Mouse (Mus musculus) megakaryocyte, adult 5-6 weeks (primary cell): ENCODE results near the gene Cfap54. TPM values are rescaled to one million over a fixed set of nuclear protein-coding genes. Genes with fewer than 3 reads are reported as not detected.

Experiments used
- ATAC-seq: 2 replicates; pipeline ENCODE4 v1.8.0; 2016; ENCODE audit warnings: mild to moderate bottlenecking, inconsistent platforms; ENCODE audit not compliant: poor library complexity, severe bottlenecking
- total RNA-seq, 2 experiments: library from RNA; stranded (forward) in 1 of 2; stranded (reverse) in 1 of 2; fragments of 153-499, 151-499 nt in 1 of 2; fragments of 221-1000, 200-1000 nt in 1 of 2; gene quantifications; 2 replicates each; pipeline versions ENCODE4 v1.2.3 to v1.2.4; 2015 to 2017

The Cfap54 gene
- total RNA-seq (2015), result 0.25 and 0.57 TPM in 2 replicates
- 0.24 and 1.1 TPM in 2 replicates for total RNA-seq (2017)

- peak; percentile 89 for ATAC-seq
Observed at GRCm38 (mm10) chr10:93081133-93081779, at the start of gene Cfap54. Gene Cfap54 (minus strand): TSS chr10:93081618.

DNA sequence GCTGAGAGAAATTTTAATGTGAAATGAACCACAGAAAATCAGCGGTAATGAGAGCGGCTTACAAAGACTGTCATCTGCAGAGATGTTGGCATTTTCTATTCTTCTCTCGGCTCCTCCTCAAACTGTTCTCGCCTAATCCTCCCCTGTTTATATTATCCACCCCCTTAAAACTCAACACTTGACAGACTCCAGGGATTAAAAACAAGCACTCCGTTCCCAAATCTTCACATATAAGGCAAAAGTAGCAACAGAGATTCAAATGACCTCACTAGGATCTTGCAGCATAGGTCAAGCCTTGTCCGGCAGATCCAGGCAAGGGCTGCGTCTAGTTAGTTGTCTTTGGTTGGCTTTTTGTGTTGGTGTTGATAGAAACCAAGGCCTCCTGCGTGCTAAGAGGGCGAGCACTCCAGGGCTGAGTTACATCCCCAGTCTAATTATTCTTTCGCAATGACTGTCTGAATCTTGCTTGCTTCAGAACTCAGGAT is 49.1 kb upstream of the Cfap54 start:
- no peak for ATAC-seq

DNA sequence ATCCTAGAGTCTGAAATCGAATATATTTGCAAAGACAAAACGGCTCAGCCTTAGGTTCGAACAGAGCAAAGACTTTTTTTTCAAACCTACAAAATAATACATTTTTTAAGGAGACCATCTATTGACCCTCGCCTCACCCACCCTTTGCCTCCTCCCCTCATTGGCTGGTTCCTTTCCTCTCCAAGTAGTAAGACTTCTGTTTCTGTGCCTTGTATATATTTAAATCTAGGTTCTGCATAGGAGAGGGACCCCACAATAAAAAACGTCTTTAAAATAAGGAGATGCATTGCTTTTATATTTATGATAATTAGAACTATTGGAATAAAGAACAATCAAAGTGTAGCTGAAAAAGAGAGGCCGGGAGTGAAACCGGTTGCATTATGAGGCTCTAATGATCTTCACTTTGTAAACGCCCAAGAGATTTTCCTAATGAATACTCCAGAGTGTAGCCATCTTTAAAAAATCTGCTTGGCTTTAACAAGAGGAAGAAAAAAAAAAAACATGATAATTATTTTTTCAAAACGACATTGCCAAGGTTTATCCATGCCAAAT is 48.6 kb upstream of the Cfap54 start:
- ATAC-seq, result no peak

- no peak for ATAC-seq
Observed at GRCm38 (mm10) chr10:93129345-93129744, 47.9 kb upstream of the Cfap54 start.

DNA sequence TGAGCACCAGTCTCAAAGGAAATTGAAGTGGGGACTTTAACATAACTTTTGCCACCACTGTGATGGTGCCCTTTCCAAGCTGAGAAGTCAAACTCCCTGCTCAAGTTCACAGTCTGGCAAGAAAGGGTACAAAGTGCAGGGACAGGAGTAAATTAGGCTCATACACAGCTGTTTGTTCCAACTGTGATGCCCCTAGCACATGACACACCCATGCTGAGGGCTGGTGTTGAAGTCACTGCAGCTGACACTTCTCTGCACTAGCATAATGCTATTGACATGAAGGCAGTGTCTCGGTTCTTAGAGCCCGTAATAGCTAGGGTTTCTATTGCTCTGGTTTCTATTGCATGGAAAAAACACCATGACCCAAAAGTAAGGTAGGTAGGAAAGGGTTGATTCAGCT is 47.1 kb upstream of the Cfap54 start:
- no peak for ATAC-seq

DNA sequence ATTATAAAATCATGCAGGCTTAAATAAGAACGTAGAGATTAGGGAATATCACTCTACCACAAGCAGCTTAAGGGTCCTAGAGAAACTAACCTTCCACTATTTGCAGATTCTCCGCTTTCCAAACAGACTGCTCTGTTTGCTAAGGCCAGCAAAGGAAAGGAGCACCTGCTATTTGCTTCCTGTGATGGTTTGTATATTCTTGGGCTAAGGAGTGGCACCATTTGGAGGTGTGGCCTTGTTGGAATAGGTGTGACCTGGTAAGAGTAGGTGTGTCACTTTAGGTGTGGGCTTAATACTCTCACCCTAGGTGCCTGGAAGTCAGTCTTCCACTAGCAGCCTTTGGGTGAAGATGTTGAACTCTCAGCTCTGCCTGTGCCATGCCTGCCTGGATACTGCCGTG is 44.6 kb upstream of the Cfap54 start:
- no peak for ATAC-seq

DNA sequence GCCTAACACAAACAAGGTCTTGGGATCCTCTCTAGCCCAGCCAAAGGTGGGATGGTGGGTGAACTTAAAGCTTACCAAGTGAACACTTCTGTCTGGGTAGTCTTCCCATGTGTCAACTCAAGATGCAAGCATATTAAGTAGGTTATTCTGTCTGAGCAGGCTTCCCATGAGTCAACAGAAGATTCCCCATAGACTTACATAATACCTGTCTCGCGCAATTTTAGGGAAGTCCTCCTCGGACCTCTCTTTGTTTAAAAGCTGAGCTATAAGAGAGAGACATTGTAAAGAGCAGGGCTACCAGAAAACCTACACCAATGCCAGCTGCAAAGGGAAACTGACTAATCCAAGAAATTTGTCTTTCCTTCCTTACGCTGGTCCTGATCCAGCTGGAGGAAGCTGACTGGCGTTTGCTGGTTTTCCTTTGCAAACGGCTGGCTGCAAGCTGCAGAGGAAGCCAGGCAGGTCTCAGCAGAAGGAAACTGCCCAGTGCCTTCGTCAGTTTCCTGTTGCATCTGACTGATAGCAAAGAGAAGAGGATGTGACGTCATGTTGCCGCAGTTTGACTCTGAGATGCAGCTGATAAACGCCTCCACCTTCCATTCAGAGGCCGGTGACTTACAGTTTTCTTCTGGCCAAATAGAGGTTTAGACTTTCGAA is 42.7 kb upstream of the Cfap54 start:
- ATAC-seq, result peak; percentile 93

DNA sequence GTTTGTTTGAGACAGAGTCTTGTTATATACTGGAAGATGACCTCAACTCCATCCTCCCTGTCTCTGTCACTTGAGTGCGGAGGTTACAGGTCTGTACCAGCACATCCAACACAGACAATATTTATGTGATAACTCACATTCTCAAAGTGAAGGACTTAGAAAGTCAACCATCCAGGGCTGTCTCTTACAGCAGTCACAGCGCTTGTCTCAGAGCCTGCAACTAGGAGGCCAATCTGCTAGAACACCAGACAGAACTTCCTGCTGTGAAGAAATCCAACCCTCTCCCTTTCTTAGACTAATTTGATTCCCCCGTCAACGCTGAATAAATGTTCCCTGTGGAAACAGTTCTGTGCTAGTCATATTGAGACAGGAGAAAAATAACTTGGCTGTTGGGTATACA is 41.9 kb upstream of the Cfap54 start:
- ATAC-seq, result no peak

DNA sequence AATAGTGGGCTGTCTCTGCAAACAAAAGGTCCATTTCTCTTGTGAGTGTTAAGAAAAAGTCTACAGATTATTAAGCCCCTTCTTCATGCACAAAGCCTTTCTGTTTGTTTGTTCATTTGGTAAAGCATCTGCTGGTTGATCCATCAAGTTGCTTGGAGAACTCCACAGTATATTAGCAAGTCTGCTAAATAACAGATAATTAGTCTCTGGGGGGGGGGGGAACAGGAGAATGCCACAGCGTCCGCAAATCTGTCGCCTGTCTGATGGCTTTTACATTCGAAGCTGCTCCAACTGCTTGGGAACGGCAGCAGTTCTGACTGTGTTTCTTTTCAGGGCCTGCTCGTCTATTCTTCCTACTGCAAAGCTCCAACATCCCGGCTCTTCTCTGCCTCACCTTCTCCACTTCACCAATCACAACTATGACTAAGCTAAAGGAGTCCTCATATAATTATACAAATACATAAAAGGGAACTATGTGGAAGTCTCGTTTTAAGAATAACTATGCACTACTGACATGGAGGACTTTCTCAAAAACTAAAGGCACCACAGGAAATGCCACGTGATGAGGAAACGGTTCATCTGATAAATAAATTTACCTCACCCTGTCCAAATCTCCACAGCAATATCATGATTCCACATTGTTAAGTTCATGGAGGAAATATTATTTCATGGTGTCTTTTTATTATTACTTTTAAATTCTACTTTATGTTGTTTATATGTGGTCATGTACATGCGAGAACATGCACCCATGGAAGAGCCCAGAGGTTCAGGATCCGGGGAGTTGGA is 41.2 kb upstream of the Cfap54 start:
- no peak for ATAC-seq

GRCm38 (mm10) chr10:93121262-93121860 is 39.9 kb upstream of the Cfap54 start:
- no peak for ATAC-seq

DNA sequence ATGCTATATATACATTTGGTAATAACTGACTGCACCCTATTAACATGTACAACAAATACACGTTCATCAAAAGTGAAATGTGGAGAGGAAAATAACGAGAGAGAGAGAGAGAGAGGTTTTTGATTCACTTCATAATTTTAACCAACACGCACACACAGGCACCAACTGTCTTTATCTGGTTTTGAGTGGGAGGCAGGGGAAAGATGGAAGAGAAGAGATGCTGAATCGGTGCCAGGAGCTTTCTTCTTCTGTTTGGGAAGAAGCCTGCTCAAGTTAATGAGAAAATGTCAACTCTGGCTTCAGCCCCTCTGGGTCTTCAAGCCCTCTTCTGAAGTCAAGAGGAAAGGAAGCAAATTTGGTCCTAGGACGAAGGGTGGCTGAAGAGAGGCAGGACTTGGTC is 38.4 kb upstream of the Cfap54 start:
- no peak for ATAC-seq

DNA sequence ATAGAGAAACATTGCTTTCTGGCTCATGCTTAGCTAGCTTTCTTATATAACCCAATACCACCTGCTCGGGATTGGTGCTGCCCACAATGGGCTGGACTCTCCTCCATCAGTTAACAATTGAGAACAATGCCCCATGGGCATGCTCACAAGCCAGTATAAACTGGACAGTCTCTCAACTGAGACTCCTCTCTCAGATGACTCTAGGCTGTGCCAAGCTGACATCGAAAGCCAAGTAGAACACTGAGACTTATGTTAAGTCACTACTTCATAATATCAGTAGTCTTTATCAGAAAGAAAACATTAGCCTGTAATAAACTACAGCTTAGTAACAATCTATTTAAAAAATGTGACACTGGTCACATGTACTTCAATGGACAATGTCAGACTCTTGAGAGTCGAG is 35.2 kb upstream of the Cfap54 start:
- ATAC-seq, result no peak

- no peak for ATAC-seq
Observed at GRCm38 (mm10) chr10:93115743-93116142, 34.3 kb upstream of the Cfap54 start.

GRCm38 (mm10) chr10:93114782-93115181 is 33.4 kb upstream of the Cfap54 start:
- peak; percentile 37; the same call in 1 of the 2 replicates for ATAC-seq

DNA sequence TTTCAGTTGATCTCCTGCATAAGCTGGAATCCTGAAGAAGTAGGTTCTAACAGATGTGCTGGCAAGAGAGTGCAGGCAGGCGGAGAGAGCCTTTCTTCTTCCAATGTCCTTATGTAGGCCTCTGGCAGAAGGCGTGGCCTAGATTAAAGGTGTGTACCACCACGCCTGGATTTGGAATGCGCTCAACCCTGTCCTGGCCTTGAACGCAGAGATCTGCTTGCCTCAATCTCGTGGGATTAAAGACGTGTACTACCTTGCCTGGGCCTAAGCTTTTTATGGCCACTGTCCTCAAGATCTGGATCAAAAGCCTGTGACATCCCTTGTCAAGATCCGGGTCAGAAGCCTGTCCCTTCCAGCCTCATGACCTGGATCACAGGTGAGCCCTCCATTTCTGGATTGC is 32.5 kb upstream of the Cfap54 start:
- no peak for ATAC-seq

- no peak for ATAC-seq
Observed at GRCm38 (mm10) chr10:93112021-93112420, 30.6 kb upstream of the Cfap54 start.

DNA sequence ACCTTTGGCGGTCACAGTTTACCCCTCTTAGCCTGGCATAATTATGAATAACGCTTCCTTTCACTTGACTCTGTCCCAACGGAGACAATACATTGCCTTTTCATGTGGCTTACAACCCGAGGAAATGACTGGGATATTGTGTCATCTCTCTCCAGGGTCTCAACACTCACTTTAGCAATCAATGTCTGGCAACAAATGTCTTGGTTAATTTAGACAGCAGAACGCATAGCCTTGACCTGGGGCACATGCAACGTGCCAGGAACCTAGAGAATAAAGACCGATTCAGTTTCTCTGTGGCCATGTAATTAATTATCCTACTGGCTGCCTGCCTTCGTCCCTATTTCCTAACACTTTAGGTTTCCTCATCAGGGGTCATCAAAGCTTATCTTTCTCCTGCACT is 30.0 kb upstream of the Cfap54 start:
- ATAC-seq, result peak; percentile 88

- ATAC-seq, result no peak
Observed at GRCm38 (mm10) chr10:93105358-93105757, 23.9 kb upstream of the Cfap54 start.

GRCm38 (mm10) chr10:93104357-93104756 is 22.9 kb upstream of the Cfap54 start:
- peak; percentile 54 for ATAC-seq

GRCm38 (mm10) chr10:93103676-93104075 is 22.3 kb upstream of the Cfap54 start:
- no peak for ATAC-seq

DNA sequence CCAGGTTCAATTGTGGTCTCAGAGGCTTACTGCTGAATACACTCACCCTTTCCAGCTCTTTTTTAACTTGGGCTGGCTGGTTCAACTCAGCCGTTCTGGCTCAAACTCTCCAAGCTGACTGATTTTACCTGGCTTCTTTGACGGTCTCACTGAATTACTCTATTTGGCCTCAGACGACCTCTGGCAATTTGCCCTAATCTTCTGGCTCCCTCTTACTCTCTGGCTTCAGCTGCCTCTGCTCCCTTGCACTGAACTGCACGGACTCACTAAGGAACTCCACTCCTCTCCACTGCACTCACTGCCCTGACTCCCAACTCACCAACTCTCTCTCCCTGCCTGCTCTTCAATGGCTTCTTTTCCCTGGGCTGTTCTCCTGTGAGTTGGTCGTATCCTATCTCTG is 20.9 kb upstream of the Cfap54 start:
- no peak for ATAC-seq
